In the genomic region with DNA sequence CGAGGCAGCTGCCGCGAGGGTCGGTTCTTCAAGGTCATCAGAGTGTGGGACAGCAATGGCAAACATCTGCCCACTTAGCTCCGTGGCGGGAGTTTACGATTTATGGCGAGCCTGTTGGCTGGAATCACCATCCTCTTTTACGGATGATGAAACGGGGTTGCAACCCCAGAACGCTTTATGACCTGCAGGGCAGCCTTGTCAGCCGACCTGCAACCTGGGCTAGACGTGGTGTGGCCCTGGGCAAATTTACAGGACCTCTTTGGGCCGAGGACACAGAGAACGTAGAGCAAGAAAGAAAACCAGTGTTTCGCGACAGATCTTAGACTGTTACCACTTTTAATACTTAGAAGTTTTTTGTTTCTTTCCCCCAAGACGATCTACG, we compare ENCODE assay signal across 8 mouse cellular contexts. TPM values are rescaled to one million over a fixed set of nuclear protein-coding genes. Genes with fewer than 3 reads are reported as not detected.
DNase-seq lines count a peak whose midpoint lies in the region; ATAC-seq and TF ChIP-seq lines count a peak whose summit lies in the region.

A gene (minus strand): TSS at position 113 of the 382 bp plus-strand sequence.

- peak within 1 kb of the TSS; percentile 88 for H3K4me3 ChIP-seq in gastrocnemius, adult 2 months
- H3K4me3 ChIP-seq in hindbrain, postnatal 0 days (ENCODE audit: low read length) = peak within 1 kb of the TSS; percentile 71
- peak within 1 kb of the TSS; percentile 87 for H3K4me3 ChIP-seq in macrophage (ENCODE audit: inconsistent target)

- peaks cover 19% of the 10 kb centered on the region; the same call in 1 of the 2 replicates for H3K36me3 ChIP-seq in hindbrain, postnatal 0 days (ENCODE audit: insufficient read depth, low read length)
- peaks cover 22% of the 10 kb centered on the region for H3K36me3 ChIP-seq in macrophage (ENCODE audit: inconsistent target)

- H3K79me2 ChIP-seq in macrophage (ENCODE audit: inconsistent target) = peaks cover 17% of the 10 kb centered on the region

- no peaks in the 10 kb centered on the region for H3K9me3 ChIP-seq in hindbrain, postnatal 0 days (ENCODE audit: low read length)

- TF ChIP-seq CTCF in gastrocnemius, adult 2 months (IDR thresholded peaks at IDR 0.05) = no peak
- no peak for TF ChIP-seq CTCF in hindbrain, postnatal 0 days (IDR thresholded peaks at IDR 0.05; ENCODE audit: low read depth)

- H3K9ac ChIP-seq in hindbrain, postnatal 0 days (replicated peaks; ENCODE audit: low read length) = peak within 1 kb of the TSS; percentile 69

- intact Hi-C loops in gastrocnemius, adult 2 months (cut with DNase I) = loop anchor here (1.0 kb wide), 1 partner anchor 89 kb away; a partner anchor contains a TSS

- H3K4me2 ChIP-seq in hindbrain, postnatal 0 days (ENCODE audit: low read depth, low read length) = peak within 1 kb of the TSS; percentile 73

- WGBS in hindbrain, postnatal 0 days = under 1% methylated on average over 19 of the region's 19 CpGs
- 0% methylated on average over 18 of the region's 19 CpGs for WGBS in macrophage (ENCODE audit: missing documents)

- H3K4me1 ChIP-seq in hindbrain, postnatal 0 days (ENCODE audit: insufficient read depth, low read length) = peaks cover 17% of the 10 kb centered on the region

- DNase-seq in layer of hippocampus, adult 8-10 months (ENCODE audit: low spot score in 2 of 2) = no peak
- DNase-seq in layer of hippocampus, adult 9-11 months = no peak
- no peak for DNase-seq in adrenal gland, postnatal 14 days
- no peak for DNase-seq in gastrocnemius, adult 2 months
- DNase-seq in hindbrain, postnatal 0 days (ENCODE audit: low spot score) = no peak
- DNase-seq in urinary bladder, adult 18-20 months (ENCODE audit: low spot score in 2 of 2) = no peak
- no peak for DNase-seq in embryo, embryonic 9.5 days (ENCODE audit: extremely low spot score)

- ATAC-seq in hindbrain, postnatal 0 days = no peak

- no peaks in the 10 kb centered on the region for H3K27me3 ChIP-seq in hindbrain, postnatal 0 days (ENCODE audit: insufficient read depth, low read length)

- peak within 1 kb of the TSS; percentile 99 for H3K27ac ChIP-seq in gastrocnemius, adult 2 months
- peak within 1 kb of the TSS; percentile 88 for H3K27ac ChIP-seq in hindbrain, postnatal 0 days
- H3K27ac ChIP-seq in macrophage = peak within 1 kb of the TSS; percentile 88

RNA-seq across cellular contexts. Expression of the gene that starts here (rescaled TPM):
- total RNA-seq in layer of hippocampus, adult 8-10 months (2022) = 10 to 100 TPM; 62.0 to 72.4 (median 64.6) TPM
- total RNA-seq in adrenal gland, postnatal 14 days (2021) = 373 and 415 TPM in 2 replicates
- total RNA-seq in gastrocnemius, adult 2 months (2021) = 10 to 100 TPM; 51.4 to 76.4 TPM
- total RNA-seq in hindbrain, postnatal 0 days (2014; rRNA removed) = 169 and 194 TPM in 2 replicates
- polyA plus RNA-seq in hindbrain, postnatal 0 days (2015; fragmentation: Nextera tagmentation; extraction: Ambion mirVana) = 165 and 176 TPM in 2 replicates
- total RNA-seq in macrophage (2018; cell fraction: chromatin; rRNA removed) = 10 to 100 TPM; 10.5 to 51.0 (median 31.0) TPM
- total RNA-seq in macrophage (2018; cell fraction: cytosol; rRNA removed) = 100 to 1,000 TPM in 24 of 26 experiments, 10 to 100 TPM in 2; 96.4 to 143 (median 128) TPM
- 10 to 100 TPM; 21.5 to 59.2 (median 42.2) TPM for total RNA-seq in macrophage (2018; cell fraction: nucleus; rRNA removed)
- polyA plus RNA-seq in macrophage (2018) = 110 to 131 TPM (median 120 TPM) in 3 replicates
